ENCODE assay signal across 11 mouse cellular contexts in the genomic region with DNA sequence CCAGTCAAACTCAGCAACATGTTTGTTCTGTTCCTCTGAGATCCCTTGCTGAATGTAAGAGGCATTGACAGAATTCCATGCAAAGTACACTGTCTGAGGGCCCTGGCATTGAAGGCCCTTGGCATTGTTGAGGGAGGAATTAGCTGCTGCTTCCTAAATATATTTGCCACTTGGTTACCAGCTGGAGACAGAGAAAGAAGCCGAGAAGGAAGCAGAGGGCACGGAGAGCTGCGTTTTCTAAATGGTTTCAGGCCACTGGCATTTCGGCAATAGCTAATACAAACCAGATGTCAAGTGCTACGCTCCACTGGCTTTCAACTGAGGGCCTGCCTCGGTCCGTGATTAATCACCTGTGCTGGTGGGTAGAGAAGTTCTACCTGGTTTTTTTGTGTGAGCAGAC.
DNase-seq lines count a peak whose midpoint lies in the region; ATAC-seq lines count a peak whose summit lies in the region.
"Had no signal": no experiment of that assay in that cellular context is flagged by ENCODE, and none has a peak within 500 bp of the region (broad histone marks: within the 10 kb centered on the region; RNA-seq: fewer than 3 reads in every experiment).

No protein-coding gene starts in this region.

- DNase-seq in heart, adult 11 months, result peak; percentile 29
- DNase-seq in heart, adult 8-10 months (ENCODE audit: low spot score), result no peak
- peak; percentile 90 for DNase-seq in forelimb bud, embryonic 11.5 days (ENCODE audit: low read depth, low spot score)
- DNase-seq in kidney, postnatal 14 days, result peak; percentile 26
- DNase-seq in neural tube, embryonic 11.5 days (ENCODE audit: low spot score), result peak; percentile 65
- no peak for DNase-seq in c-Kit-positive CD71-positive TER-119-positive erythroid progenitor cells, embryonic 14.5 days (ENCODE audit: low spot score)
- no peak for DNase-seq in cerebellum, adult 11-12 months
- DNase-seq in urinary bladder, postnatal 10 days (ENCODE audit: low spot score), result no peak
- DNase-seq: cerebellum, postnatal 36 days; liver, embryonic 13.5 days had no signal

- no peaks in the 10 kb centered on the region for H3K36me3 ChIP-seq in neural tube, embryonic 11.5 days (ENCODE audit: control insufficient read depth, insufficient read depth, low read length)
- H3K36me3 ChIP-seq: liver, embryonic 13.5 days had no signal

- H3K4me1 ChIP-seq in neural tube, embryonic 11.5 days (ENCODE audit: control insufficient read depth, insufficient read depth, low read length), result peaks cover 23% of the 10 kb centered on the region
- H3K4me1 ChIP-seq: liver, embryonic 13.5 days had no signal

- H3K27ac ChIP-seq in neural tube, embryonic 11.5 days (ENCODE audit: low read depth, low read length), result no peak overlapping the region
- H3K27ac ChIP-seq: liver, embryonic 13.5 days had no signal

- peak; percentile 62 for ATAC-seq in neural tube, embryonic 11.5 days (ENCODE audit: insufficient read depth, low FRiP score, low TSS enrichment)

- peak overlapping the region; percentile 27 for H3K4me2 ChIP-seq in neural tube, embryonic 11.5 days (ENCODE audit: low read depth)
- H3K4me2 ChIP-seq: heart, embryonic 11.5 days; liver, embryonic 13.5 days had no signal

- no peaks in the 10 kb centered on the region for H3K27me3 ChIP-seq in neural tube, embryonic 11.5 days (ENCODE audit: control insufficient read depth, insufficient read depth, low read length)
- H3K27me3 ChIP-seq: liver, embryonic 13.5 days had no signal

- WGBS in neural tube, embryonic 11.5 days, result 6% methylated on average over 7 of the region's 7 CpGs

- H3K4me3 ChIP-seq in neural tube, embryonic 11.5 days (ENCODE audit: low read depth, low read length), result no peak overlapping the region
- H3K4me3 ChIP-seq: liver, embryonic 13.5 days had no signal

- H3K9me3 ChIP-seq in neural tube, embryonic 11.5 days (ENCODE audit: control insufficient read depth, low read length), result no peaks in the 10 kb centered on the region
- H3K9me3 ChIP-seq: liver, embryonic 13.5 days had no signal

- no peak overlapping the region for H3K9ac ChIP-seq in neural tube, embryonic 11.5 days (ENCODE audit: low read length)
- H3K9ac ChIP-seq: liver, embryonic 13.5 days had no signal

Comparison
In these comparisons a context has a peak if more than half of its experiments do, and no peak if none do; other contexts are left out.
1. DNase-seq: peak in heart, adult 11 months (single experiment), forelimb bud, embryonic 11.5 days (single experiment), kidney, postnatal 14 days (single experiment) and neural tube, embryonic 11.5 days (single experiment); none in heart, adult 8-10 months (single experiment), c-Kit-positive CD71-positive TER-119-positive erythroid progenitor cells, embryonic 14.5 days (single experiment), cerebellum, adult 11-12 months (single experiment) and urinary bladder, postnatal 10 days (single experiment).